Mouse (Mus musculus) left cerebral cortex, adult 2 months (tissue): Measurements from ENCODE around the gene Slc17a1. TPM values are rescaled to one million over a fixed set of nuclear protein-coding genes. Genes with fewer than 3 reads are reported as not detected.

Experiments used
- DNase-seq, 2 experiments: peaks; one replicate each; pipeline ENCODE4 v3.0.0; 2021 to 2022; ENCODE audit warnings: low spot score in 2 of 2, mixed read lengths in 1 of 2; ENCODE audit errors: extremely low spot score in 1 of 2
- H3K27ac ChIP-seq: fragments of 200-600 bp; 2 replicates; pipeline ENCODE4 v1.8.1; 2022
- H3K4me3 ChIP-seq: fragments of 200-600 bp; 2 replicates; pipeline ENCODE4 v1.8.1; 2022
- CTCF ChIP-seq: fragments of 200-600 bp; IDR thresholded peaks from 2 replicates; pipeline ENCODE4 v1.8.1; 2022; ENCODE audit warnings: antibody characterized with exemption, mild to moderate bottlenecking, moderate library complexity
- intact Hi-C: fragments of 180-260 bp; cut with DNase I; formaldehyde crosslinking; loops from one replicate; pipeline ENCODE4 v1.15.1; 2025
- total RNA-seq, 2 experiments: library from RNA; stranded (reverse); gene quantifications; 2 replicates each; pipeline ENCODE4 v1.2.3; 2021

Gene Slc17a1
- total RNA-seq, 2 experiments from 2014 or later = not detected

GRCm38 (mm10) chr13:23898242-23898641 lies 30.7 kb downstream of the Slc17a1 start:
- intact Hi-C loops = no loop called here
- no peak for TF ChIP-seq CTCF
- no peak overlapping the region for H3K4me3 ChIP-seq
- H3K27ac ChIP-seq = no peak overlapping the region
- no peak for DNase-seq

GRCm38 (mm10) chr13:23906906-23907305 lies 39.4 kb downstream of the Slc17a1 start:
- no peak for DNase-seq
- TF ChIP-seq CTCF = no peak
- no peak overlapping the region for H3K27ac ChIP-seq
- intact Hi-C loops = no loop called here
- no peak overlapping the region for H3K4me3 ChIP-seq

- no peak for DNase-seq
- H3K27ac ChIP-seq = no peak overlapping the region
- no peak overlapping the region for H3K4me3 ChIP-seq
- intact Hi-C loops = no loop called here
- TF ChIP-seq CTCF = no peak
Observed at GRCm38 (mm10) chr13:23910121-23910520, 42.6 kb downstream of the Slc17a1 start.

GRCm38 (mm10) chr13:23911335-23911734 lies 43.8 kb downstream of the Slc17a1 start:
- intact Hi-C loops = no loop called here

GRCm38 (mm10) chr13:23913791-23914306 lies 46.3 kb downstream of the Slc17a1 start:
- DNase-seq = no peak
- H3K27ac ChIP-seq = no peak overlapping the region
- intact Hi-C loops = no loop called here
- no peak overlapping the region for H3K4me3 ChIP-seq
- no peak for TF ChIP-seq CTCF

More at GRCm38 (mm10) chr13:23911335-23911734, 43.8 kb downstream of the Slc17a1 start:
- TF ChIP-seq CTCF = no peak
- Histone ChIP-seq H3K4me3 (no peak overlapping the region), H3K27ac (no peak overlapping the region)
- no peak for DNase-seq

- no peak within 1 kb of the TSS for H3K4me3 ChIP-seq
- DNase-seq = no peak
- H3K27ac ChIP-seq = no peak within 1 kb of the TSS
- TF ChIP-seq CTCF = no peak
- intact Hi-C loops = no loop called here
Observed at GRCm38 (mm10) chr13:23914376-23915167, 47.0 kb downstream of the Slc17a1 start, which contains the start of gene Slc17a4. TSS of gene Slc17a4 (minus strand) at chr13:23915009.

- no peak overlapping the region for H3K4me3 ChIP-seq
- no peak for DNase-seq
- no peak overlapping the region for H3K27ac ChIP-seq
- TF ChIP-seq CTCF = no peak
- intact Hi-C loops = no loop called here
Observed at GRCm38 (mm10) chr13:23916132-23916531, 48.6 kb downstream of the Slc17a1 start.

GRCm38 (mm10) chr13:23917674-23918073 lies 50.1 kb downstream of the Slc17a1 start:
- intact Hi-C loops = no loop called here
- no peak overlapping the region for H3K27ac ChIP-seq
- no peak overlapping the region for H3K4me3 ChIP-seq
- no peak for TF ChIP-seq CTCF
- no peak for DNase-seq

- H3K4me3 ChIP-seq = no peak overlapping the region
- intact Hi-C loops = no loop called here
- H3K27ac ChIP-seq = no peak overlapping the region
- no peak for TF ChIP-seq CTCF
- DNase-seq = no peak
Observed at GRCm38 (mm10) chr13:23925792-23926191, 58.2 kb downstream of the Slc17a1 start.

- intact Hi-C loops = no loop called here
- Histone ChIP-seq H3K4me3 (no peak overlapping the region), H3K27ac (no peak overlapping the region)
- no peak for DNase-seq
- no peak for TF ChIP-seq CTCF
Observed at GRCm38 (mm10) chr13:23928637-23929036, 61.1 kb downstream of the Slc17a1 start.

- intact Hi-C loops = no loop called here
- no peak overlapping the region for H3K27ac ChIP-seq
- DNase-seq = no peak
- no peak for TF ChIP-seq CTCF
- H3K4me3 ChIP-seq = no peak overlapping the region
Observed at GRCm38 (mm10) chr13:23930461-23930860, 62.9 kb downstream of the Slc17a1 start.

GRCm38 (mm10) chr13:23930904-23931303 lies 63.4 kb downstream of the Slc17a1 start:
- no peak for DNase-seq

More at GRCm38 (mm10) chr13:23930904-23931303, 63.4 kb downstream of the Slc17a1 start:
- intact Hi-C loops = no loop called here
- TF ChIP-seq CTCF = no peak
- no peak overlapping the region for H3K4me3 ChIP-seq
- H3K27ac ChIP-seq = no peak overlapping the region
